Mouse (Mus musculus) embryo, embryonic 10 days (tissue): Measurements from ENCODE around the gene Dnmt1.
A peak's percentile ranks its signal among the peaks of the same experiment; 100 is the strongest.

Experiments
- DNase-seq: peaks from one replicate; pipeline ENCODE4 v3.0.0-alpha.2; 2015; ENCODE audit warnings: low spot score

The Dnmt1 gene

DNA sequence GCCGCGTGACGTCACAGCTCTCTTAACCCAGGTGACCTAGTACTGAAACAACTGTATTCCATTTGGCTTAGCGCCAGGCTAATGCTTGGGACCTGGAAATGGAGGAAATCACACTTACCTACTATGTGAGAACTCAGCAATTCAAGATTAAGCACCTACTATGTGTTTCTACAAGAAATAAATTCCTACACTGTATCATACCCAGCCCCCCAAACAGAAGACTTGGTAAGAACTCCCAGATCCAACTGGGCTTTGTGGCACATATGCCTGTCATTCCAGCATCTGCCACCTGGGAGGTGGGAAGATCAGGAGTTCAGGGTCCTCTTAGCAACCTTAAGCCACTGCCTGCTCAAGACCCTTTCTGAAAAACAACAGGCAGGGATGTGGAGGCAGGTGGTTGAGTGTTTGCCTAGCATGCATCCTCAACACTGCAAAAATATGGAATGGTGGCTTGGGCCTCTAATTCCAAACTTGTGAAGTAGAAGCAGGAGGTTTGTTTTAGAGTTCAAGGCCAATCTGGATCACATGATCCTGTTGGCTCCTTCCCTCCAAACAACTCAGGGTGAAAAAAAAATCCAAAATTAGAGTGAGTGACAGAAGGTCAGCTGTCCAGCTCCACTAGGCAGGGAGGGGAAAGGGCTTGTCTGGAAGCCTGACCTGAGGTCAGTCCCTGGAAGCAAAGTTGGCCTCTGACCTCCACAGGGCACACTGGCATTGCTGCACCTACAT is 17.4 kb upstream of the Dnmt1 start:
- peak; percentile 62 for DNase-seq

DNA sequence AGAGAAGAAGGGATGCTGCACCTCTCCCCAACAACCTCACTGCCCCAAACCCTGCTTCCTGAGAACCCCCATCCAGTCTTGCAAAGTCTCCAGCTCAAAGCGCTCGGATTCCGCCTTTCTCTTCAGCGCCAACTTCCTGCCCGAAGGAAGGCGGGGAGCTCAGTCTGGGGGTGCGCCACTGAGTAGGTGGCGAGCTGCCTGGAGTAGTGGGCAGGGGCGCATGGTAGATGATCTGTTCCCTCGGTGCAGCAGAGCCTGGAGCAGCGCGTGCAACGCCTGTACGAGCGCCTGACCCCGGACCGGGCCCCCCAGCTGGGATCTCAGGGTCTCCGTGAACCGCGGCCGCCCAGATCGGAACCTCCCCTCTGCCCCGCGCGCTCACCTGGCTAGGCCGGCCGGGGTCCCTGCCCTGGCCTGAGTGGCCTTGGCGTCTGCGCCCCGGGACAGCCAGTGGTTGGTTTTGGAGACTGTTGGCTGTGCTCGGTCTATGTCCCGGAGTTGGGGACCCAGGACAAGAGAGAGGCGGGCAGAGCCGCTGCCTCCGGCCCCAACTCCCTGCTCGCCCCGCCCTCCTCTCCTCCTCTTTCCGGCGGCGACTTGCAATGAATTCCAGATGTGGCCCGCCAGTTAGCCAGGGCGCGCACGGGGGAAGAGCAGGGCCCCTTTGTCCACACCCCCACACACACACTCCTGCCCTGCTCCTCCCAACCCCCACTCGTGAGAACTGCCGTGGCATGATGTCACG is 16.7 kb upstream of the Dnmt1 start, which contains the start of gene S1pr2:
TSS of gene S1pr2 (minus strand) at position 566 of the 745 bp plus-strand sequence.
- peak; percentile 92 for DNase-seq

DNA sequence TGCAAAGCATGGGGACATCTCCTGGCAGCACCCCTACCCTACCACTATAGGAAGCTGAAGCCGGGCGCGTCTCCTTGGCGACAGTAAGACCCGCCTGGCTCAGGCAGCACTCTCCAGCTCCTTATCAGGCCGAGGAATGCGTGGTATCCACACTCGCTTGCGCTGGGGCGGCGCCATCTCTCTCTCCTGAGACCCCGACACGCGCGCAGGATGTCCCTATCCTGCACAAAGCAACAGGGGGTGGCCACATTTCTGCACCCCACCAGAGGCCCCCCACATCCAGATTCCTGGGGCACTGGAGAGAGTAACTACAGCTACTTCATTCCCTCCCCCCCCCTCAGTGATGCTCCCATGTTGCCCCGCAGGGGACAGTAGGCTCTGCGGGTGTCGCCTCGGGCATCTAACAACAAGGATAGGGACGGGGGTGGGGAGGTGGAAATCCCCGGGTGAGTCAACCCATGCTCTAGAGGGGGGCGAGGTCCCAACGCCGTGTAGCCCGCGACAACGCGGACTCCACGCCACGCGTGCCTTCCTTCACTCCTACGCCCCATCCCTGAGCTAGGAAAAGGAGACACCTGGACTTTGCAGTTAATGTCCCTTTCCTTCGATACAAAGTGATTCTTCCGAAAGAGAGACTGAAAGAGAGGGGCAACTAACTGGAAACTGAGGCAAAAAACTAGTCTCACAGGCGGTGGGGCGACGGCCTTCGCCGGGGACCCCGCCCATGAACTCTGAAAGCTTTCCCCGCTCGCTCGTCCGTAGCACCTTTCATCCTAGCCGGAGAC is 15.9 kb upstream of the Dnmt1 start:
- DNase-seq, result peak; percentile 86

DNA sequence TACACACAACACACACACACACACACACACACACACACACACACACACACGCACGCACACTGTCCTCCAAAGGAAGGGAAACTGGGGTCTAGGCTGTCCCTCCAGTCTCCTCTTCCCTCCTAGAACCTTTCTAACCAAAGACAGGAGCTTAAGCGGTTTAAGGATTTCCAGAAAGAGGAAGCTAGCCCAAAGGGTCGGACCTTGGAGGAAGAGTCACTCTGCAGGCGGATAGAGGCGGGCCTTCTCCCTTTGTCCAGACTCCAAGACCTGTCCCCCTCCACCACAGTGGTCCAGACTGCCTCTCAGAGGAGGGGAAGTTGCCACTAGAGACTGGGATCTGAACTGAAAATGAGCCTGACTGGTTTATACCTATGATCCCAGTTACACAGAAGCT is 14.0 kb upstream of the Dnmt1 start:
- DNase-seq, result no peak

DNA sequence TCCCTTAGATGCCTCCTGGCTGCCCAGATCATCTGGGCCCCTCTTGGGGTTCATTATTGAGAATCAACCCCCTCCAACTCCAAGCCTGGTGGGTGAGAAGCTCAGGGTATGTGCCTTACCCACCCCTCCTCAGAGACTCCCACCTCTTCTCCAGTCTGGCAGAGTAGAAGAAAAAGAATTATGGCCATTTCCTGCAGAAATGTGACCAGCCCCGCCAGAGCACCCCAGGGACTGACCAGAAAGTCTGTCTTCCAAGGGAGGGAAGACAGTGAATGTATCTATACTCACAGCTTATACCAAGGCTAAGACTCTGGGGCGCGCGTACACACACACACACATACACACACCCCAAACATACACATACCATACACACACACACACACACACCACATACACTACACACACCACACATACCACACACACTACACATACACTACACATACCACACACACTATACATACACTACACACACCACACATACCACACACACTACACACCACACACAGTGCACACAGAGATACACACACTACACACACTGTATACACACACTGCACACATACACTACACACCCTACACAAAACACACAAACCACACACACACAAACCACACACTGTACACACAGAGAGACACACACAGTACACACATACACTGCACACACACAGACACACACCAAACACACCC is 13.5 kb upstream of the Dnmt1 start:
- DNase-seq, result no peak

DNA sequence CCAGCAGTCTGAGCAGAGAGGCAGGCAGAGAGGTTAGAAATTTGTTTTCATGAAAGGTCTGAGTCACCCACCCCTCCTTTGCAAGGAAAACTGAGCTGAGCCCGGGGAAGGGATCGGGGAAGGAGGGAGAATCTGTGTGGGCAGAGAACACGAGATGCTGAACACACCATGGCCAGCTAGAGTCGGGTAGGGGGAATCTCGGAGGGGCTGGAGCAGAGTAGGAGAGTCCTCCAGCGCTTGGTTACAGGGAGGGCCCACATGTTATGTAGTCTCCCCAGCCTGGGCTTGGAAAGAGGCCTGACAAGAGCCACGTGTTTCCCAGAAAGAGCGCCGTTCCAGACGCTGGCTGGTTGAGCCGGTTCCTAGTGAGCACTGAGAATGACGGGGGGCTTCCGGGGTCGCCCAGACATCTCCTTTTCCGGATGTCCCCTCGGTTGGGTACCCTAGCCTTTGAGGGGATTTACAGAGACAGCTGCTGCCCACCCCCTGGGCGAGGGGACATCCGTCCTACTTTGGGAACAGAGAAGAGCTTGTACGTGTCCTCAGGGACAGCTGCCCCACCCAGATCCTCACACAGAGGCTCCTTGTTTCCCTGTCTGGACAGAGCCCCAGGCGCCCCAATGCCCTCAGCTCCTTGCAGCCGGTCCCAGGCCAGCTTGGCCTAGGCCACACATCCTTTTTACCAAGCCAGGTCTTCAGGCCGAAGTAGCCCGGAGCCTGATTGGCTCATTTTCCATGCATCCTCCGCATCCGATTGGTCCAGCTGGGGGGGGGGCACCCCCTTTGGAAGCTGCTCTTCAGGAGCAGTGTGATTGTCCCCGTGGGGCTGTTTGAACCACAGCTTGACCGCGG is 12.7 kb upstream of the Dnmt1 start:
- peak; percentile 61 for DNase-seq

DNA sequence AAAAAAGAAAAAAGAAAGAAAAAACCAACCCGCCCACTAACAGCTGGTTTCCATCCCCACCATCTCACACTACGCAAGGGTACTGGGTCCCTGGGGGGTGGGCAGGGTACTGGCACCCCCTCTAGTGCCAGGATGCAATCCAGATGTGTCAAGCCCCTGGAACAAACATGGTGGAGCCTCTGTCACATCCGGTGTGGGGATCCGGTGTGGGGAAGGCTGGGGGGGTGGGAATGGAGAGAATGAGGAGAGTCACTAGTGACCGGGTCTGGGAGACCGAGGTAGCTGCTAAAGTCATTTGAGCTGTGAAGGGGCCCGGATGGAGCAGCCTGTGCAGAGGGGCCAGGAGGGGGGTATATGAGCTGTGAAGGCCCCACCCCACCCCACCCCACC is 12.1 kb upstream of the Dnmt1 start:
- no peak for DNase-seq

DNA sequence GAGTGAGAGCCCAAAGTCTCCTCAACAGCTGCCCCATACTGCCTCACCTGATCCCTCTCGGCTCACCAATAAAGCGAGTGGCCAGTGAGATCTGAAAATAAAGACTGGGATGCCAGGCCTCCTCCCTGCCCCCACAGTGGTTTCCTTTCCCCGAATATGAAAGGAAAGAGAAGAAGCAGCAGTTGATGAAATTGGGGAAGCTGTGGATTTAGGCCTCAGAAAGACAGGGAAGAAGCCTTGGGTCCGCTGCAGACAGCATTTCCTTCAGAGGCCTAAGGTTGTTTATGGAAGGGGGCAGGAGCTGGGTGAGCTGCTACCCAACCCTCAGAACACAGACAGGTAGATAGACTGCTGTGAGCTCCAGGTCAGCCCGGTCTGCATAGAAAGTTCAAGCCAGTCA is 7.1 kb upstream of the Dnmt1 start:
- no peak for DNase-seq

DNA sequence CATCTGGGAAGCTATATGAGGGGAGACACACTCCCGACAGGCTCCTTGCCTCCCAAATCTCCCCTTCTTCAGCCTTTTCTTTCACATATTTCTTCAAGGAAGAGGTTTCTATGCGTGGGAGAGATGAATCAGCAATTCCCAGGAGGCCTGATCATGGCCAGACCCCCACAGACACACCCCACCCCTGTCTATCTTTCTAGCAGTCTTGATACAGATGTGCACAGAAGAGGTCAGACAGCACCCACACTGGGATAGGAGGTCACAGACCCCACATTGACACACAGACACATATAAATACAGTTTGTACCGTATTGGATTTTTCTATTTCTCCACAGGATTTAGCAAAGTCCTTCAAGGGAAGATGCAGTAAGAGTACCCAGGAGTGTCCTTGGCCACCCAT is 6.3 kb upstream of the Dnmt1 start:
- no peak for DNase-seq

DNA sequence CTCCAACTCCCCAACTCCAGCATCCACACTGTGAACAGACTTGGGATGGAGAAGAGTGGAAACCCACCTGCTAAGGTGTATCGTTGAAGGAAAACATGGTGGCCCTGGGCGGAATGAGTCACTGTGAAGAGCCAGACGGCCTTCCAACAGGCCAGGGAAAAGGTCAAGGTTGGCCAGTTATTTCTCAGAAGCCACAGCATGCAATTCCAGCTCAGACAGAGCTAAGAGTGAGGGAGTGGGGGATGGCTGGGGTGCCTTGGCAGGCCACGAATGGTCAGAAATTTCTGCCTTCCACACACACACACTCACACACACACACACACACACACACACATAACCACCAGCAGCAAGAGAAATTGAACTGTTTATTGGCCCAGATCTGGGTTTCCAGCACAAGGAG is 5.9 kb upstream of the Dnmt1 start:
- no peak for DNase-seq

DNA sequence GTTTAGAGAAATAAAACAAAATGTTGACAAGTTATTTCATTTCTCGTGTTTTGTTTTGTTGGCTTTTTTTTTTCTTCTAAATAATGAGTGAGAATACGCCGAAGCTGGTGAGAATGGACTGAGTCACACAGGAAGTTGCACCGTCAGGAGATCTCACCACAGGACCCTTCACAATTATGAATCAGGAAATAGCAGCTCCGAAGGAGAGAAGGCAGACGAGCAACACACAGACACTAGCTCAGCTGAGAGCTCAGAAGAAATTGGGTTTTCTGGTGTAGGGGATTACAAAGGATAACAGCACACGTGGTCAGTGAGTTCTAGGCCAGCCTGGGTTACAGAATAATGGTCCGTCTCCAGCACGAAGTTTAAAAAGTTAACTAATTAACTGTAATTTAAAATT is 1.9 kb upstream of the Dnmt1 start:
- no peak for DNase-seq

DNA sequence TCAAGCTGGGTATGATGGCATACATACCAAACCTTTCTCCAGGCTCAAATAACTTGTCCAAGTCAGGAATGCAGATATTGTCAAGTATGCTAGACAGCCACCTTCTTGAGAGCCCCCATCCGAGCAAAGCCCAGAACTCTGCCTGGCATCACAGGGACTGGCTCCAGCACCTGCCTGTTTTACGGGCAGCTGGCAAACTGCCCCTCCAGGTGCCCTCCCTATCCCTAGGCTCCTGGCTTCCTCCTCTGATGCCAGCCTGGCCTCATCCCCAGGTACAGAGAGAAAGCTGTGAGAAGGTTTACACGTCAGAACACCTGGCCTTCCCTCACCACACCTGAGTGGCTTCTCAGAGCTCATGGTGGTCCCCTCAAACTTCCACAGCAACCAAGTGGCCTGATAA is 2.7 kb downstream of the Dnmt1 start:
- no peak for DNase-seq

DNA sequence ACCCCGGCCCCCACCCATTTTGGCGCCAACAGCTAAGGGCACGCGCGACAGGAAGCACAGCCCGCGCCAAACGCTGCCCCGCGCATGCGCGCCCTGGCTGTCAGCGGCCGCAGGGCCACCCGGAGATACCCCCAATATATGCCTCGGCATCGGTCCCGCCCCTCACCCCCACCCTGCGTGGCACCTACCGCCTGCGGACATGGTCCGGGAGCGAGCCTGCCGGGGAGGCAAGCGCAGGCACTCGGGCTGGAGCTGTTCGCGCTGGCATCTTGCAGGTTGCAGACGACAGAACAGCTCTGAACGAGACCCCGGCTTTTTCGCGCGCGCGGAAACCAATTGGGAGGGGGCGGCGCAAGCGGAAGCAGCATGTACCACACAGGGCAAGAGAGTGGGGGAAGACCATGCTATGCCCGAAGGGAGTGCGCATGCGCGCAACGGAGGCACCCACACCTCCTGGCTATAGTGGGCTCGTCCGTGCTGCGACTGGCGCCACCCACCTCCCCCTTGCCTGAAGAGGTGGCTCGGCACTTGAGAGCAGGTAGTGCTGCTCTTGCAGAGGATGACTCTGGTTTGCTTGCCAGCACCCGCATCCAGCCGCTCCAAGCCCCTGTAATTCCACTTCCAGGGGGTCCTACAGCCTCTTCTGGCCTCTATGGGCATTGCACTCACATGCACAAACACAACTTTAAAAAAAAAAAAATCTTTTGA is 7.0 kb downstream of the Dnmt1 start:
- peak; percentile 98 for DNase-seq

DNA sequence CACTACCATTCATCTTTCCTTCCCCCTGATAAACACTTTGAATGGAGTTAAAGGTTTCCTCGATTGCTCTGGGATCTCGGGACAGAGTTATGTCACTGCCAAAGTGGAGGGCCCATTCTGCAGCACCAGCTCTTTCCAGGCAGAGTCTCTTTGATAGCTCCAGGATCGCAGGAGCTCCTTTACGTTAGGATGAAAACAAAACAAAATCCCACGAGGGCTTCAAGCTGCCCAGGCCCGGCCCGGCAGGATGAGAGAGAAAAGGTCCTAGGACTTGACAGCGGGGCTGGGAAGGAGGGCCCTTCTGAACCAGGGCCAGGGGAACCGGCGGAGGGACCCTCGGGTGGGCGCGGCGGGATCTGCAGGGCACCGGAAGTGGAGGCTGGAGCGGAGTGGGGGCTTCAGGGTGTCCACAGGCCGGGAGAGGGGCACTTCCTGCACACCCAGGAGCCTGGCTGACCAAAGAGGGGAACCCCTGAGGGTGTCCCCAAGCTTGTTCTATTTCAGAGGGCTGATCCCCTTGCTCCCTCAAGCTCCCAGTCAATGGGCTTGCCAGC is 7.6 kb downstream of the Dnmt1 start:
- peak; percentile 65 for DNase-seq

DNA sequence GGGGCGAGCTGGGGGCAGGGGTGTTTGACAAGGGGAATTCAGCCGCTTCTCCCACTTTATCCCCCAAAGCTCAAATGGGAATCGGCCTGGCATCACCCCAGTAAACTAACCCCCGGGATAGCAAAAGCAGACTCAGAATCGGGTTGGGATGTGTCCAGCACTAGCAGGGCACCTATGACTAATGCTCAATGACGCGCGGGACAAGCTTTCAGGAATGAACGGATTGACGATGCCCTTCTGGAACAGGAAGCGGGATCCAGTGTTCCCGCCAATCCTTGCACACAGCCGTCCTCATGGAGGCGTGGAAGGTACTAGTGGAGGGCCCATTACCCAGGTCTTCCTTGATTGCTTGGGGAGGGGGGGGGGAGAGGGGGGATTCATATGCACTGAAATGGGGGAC is 8.2 kb downstream of the Dnmt1 start:
- peak; percentile 60 for DNase-seq

DNA sequence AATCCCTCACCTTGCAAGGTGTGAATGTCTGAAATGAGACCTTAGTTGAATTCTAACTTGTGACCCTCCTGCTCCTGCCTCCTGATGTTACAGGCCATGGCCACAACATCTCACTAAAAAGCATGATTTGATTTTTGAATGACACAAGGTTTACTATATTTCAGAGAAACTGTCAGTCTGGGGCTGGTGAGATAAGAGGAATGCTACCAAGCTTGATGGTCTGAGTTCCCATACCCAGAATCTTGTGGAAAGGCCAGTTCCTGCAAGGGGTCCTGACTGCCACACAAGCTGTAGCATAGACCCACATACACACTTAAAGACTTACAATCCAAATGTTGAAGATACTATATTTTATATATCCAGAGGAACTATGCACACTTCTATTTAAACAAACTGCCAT is 9.3 kb downstream of the Dnmt1 start:
- DNase-seq, result no peak

DNA sequence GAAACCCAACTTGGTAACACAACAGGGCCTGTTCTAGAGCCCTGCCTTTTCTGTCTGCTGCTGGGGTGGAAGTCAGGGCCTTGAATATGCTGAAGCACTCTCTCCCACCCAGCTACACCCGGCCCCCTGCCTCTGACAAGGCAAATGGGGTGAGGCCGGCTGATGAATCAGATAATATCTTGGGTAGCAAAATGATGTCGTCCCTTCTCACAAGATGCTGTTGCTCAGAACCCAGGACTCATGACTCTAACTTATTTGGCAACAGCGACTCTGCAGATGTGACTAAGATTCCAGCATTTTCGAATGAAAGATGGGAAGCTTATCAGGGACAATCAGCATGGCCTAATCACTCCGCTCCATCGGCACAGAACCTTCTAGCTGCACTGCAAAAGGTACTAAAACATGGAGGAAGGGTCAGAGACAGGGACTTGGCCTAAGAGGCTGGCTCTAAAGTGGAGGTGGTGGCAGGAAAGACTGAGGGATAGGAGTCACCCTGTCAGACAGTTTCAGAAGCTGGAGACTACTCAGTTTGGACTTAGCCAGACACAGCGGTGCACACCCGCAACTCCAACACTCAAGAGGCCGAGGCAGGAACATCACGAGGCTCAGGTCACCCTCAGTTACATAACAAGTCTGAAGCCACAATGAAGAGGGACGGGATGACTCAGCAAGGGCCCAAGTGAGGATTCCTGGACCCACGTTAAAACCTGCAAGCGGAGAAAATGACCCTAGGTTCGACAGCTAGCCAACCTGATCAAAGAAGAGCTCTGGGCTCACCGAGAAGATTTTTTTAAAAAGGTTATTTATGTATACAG is 13.4 kb downstream of the Dnmt1 start:
- DNase-seq, result no peak

DNA sequence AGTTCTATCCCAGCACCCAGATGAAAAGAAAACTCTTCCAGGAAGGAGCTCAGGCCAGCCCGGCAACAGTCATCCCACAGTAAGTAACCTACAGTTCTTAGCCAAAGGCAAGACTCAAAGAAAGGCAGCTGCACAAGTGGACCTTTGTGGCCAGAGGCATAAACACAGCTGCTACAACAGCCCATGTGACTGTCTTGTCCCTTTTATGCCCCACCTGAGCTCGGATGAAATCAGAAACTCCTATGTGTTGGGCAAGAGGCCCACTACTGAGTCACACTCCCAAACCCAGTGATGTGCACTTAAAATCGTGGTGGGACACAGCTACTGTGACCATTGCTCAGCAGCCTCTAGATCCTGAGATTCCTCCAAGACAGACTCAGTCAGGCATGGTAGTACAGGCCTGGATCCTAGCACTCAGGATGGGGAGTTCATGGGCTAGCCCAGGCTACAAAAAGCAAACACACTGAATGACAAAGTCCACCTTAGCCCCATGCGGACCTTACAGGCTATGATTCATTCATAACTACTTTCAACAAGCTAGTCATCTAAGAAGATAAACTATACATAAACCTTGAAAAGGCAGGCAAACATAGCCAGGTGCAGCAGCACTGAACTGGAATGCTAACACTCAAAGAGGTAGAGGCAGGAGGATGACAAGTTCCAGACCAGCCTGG is 14.9 kb downstream of the Dnmt1 start:
- DNase-seq, result no peak

DNA sequence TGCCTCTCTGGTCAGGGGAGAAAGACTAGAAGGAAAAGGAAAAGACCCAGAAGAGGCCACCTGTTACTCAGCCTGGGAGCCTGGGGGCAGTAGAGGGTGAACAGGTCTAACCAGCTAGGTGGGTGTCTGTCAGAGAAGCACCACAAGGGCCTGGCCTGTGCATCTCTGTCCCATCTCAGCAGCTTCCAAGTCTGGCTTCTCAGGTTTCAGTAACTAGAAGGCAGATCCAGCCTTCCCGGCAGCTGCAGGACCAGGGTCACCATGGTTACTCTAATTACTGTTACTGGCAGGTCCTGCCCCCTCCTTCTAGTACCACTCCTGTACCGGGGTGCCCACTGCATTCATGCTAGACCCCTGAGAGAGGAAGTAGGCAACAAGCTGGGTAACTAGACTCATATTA is 15.8 kb downstream of the Dnmt1 start:
- peak; percentile 70 for DNase-seq
